Mouse (Mus musculus) c-Kit-negative CD71-positive TER-119-positive erythroid progenitor cells, embryonic 14.5 days (primary cell): ENCODE measurements around the gene Ccn2.

Source experiments
- DNase-seq: peaks from one replicate; pipeline ENCODE4 v3.0.0-alpha.2; 2013; ENCODE audit warnings: low read depth, low spot score

The Ccn2 gene

GRCm38 (mm10) chr10:24641416-24642140 lies 46.3 kb downstream of the Ccn2 start:
- no peak for DNase-seq

DNA sequence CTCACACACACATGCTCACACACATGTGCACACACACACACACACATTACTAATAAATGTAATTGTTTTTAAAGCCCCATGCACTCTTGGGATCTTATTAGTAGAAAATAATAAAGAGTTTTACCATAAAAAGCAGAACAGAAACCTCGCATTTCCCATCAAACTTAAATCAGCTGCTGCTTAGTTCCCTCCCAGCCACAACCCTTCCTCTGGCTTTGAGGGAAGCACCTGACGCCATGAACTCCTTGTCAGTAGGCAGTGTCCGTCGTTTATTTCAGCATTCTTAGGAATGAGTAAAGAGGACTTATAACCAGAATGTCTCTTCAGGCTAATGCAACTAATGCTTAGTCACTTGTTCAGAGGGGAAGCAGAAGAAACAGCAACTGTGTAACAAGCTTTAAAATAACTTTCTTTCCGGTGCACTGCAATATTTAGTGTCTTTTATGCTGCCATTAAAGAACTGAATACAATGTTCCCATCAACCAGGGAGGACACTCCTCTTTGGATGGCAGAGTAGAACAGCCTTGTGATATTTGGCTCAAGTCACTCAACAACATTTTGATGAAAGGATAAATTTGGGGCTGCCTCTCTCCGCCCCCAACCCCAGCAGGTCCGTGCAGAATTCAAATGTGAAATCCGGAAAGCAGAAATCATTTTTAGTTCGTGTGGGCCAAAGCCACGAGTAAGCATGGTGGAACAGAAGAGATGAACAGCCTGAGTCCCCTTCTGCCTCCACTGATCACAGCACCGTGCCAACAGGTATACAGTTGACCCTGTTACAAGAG lies 47.7 kb downstream of the Ccn2 start:
- DNase-seq = no peak

GRCm38 (mm10) chr10:24645169-24645568 lies 49.9 kb downstream of the Ccn2 start:
- no peak for DNase-seq
